Mouse (Mus musculus) left cerebral cortex, adult 18-20 months (tissue): Measurements from ENCODE around the gene Cisd1. TPM values are rescaled to one million over a fixed set of nuclear protein-coding genes. Genes with fewer than 3 reads are reported as not detected.
"Not testable (repeated sequence)": the region's sequence is repeated elsewhere in the genome, so short reads cannot be mapped to it uniquely, and the experiment has no call there.

Source experiments
- DNase-seq, 2 experiments: peaks; one replicate each; pipeline ENCODE4 v3.0.0; 2021 to 2022; ENCODE audit warnings: low spot score in 2 of 2, mixed read lengths in 1 of 2
- long read RNA-seq, 2 experiments: library from polyadenylated mRNA; stranded (forward); transcript quantifications; one replicate each; pipeline ENCODE4 v2.0.0; 2021
- total RNA-seq, 2 experiments: library from RNA; stranded (reverse); gene quantifications; 2 replicates each; pipeline ENCODE4 v1.2.3; 2021

Cisd1 gene
- 100 to 1,000 TPM; 134 to 135 TPM for total RNA-seq
- long read RNA-seq, experiment 1, transcript Cisd1-201 (3 exons, 1,084 nt) = major isoform, 141 of 146 reads
- long read RNA-seq, experiment 1, partial matches to known transcripts = 2 of 146 reads
- long read RNA-seq, experiment 1, other reads (novel, unspliced or antisense) = 3 of 146 reads
- long read RNA-seq, experiment 2, transcript Cisd1-201 (3 exons, 1,084 nt) = major isoform, 181 of 189 reads
- long read RNA-seq, experiment 2, partial matches to known transcripts = 2 of 189 reads
- long read RNA-seq, experiment 2, other reads (novel, unspliced or antisense) = 6 of 189 reads

DNA sequence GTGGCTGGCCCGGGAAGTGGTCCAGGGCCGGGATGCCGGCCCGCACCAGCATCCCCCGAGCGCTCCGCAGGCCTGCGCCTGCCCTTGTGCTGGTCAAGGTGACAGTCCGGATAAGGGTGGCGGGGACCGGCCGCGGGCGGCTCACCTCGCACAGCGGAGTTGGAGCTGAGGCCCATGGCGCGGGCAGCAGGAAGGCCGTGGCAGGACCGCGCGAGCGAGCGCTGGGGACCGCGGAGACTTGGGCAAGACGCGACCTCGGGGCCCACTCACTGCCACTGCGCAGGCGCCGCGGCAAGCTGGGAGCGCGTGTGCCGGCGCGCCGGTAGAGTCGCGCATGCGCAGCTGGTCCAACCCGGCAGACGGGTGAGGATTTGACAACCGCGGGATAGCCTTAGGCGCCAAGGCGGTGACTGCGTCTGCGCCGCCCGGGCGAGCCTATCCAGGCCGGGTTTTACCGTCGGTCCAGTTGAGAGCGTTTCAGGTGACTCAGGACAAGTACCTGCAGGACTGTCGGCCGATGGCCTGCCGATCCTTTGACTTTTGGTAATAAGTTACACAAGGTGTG, at the start of gene Cisd1:
Gene Cisd1 (minus strand): TSS at position 376 of the 565 bp plus-strand sequence.
- DNase-seq = peak; percentile 91 to 96

DNA sequence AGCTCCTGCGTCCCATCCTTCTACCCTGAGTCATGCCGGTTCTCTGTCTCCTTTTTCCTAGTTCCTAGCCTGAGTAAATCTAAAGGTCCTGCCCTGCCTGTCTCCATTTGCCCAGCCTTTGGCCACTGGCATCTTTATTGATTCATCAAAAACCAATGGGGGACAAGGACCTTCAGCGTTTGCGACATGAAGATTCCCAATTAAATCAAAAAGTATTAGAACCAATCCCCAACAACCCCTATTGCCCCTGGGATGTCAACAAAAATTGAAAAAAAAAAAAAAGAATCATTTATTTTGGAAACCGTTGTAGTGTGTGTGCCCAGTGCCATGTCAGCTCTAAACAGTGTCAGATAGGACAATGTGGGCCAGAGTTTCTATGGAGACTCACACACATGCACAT, 44.6 kb upstream of the Cisd1 start:
- DNase-seq = no peak

DNA sequence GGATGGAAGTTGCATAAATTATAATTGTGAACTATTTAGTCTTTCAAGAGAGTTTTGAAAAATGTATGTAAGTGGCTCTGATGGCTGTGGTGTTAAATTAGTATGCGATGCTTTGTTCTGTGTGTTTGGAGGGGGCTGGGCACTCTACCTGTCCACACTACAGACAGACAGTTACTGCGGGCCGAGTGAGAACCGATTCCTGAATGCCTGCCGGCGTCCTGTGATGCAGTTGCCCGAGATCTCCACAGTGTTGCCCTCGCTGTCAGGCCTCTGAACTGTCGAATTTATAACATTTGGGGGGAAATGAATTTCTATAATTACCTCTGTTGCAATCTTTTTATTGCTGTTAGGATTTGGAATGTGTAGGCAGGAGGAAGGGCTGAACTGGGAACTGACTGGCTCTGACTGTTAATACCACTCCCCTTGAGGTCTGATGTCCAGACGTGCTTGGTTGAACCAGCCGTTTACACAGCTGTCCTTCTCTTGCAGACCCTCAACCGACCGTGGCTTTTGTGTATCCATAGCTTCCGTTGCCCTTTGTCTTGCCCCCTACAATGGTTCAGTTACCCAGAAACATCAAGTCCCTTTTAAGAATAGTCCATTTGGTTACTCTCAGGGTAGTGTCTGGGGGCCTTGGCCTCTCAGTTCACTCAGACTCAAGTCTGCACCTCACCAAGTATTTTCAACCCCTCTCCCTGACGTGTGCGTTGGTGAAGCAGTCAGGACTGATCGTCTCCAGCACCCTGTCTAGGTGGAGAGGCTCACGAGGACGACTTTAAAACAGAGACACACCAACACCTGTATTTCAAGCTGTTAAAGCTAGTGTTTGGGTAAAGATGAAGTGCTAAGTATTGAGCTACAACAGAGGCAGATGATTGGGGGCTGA, 39.6 kb upstream of the Cisd1 start:
- no peak for DNase-seq

DNA sequence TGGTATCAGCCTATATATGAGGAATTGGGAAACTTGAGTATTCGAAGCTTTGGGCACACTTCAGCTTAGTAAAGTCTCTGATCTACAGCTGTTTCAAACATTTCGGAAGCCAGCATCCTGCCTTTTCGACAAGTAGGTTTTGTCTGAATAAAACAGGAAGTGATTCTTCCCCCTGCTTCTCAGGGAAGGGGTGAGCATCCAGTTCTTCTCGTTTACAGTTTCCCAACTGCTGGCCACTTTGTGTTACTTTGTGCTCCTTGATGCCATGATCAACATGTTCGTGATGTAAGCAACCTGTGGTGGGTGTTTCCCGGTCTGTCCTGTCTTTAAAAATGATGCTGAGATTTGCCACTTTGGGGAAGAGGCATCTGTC, 38.8 kb upstream of the Cisd1 start:
- not testable (repeated sequence) for DNase-seq

DNA sequence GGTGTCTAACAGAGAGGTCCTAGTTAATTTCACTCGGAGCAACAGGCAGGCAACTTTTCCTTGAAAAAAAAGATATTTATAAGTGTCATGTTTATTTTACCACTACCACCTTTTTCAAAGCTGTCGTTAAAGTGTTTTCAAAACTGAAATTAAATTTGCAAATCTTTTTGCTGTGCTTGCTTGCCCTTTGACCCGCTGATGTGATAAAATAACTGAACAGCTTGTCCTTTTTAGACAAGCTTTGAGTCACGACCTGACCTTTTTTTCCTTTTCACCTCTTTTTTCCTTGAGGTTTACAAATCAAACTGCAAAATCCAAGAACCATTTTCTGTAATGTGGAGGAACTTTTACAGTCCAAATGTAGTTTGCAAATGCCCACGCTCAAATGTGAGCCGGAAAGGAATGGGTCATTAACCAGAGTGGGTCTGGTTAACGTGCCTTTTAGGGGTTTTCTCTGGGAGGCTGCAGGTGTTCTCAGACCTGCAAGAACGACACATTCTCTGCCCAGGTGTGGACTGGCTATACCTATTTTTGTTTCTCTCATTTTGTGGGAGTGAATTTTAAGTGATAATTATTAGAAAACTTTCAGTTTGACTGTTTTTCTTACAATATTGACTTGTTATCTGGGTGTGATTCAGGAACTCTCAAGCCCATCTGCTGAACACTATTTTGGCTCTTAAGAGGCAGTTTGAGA, 38.3 kb upstream of the Cisd1 start:
- DNase-seq = no peak

DNA sequence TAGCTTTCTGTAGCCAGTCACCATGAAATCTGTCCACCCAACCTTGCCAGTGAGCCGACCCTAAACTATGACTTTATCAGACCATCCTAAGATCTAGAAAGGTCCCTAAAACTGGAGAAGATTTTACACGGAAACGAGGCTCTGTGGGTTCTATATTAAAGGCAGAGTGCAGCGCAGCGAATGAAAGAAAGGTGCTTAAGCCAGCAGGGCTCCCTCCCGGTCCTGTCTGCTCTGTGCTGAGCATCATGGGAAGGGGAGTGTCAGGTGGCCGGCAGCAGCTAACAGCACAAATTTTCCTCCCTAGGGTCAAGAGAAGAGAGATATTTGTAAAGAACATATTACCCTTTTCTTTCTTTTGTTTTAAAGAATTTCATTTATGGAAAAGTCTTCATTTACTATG, 37.4 kb upstream of the Cisd1 start:
- DNase-seq = no peak

DNA sequence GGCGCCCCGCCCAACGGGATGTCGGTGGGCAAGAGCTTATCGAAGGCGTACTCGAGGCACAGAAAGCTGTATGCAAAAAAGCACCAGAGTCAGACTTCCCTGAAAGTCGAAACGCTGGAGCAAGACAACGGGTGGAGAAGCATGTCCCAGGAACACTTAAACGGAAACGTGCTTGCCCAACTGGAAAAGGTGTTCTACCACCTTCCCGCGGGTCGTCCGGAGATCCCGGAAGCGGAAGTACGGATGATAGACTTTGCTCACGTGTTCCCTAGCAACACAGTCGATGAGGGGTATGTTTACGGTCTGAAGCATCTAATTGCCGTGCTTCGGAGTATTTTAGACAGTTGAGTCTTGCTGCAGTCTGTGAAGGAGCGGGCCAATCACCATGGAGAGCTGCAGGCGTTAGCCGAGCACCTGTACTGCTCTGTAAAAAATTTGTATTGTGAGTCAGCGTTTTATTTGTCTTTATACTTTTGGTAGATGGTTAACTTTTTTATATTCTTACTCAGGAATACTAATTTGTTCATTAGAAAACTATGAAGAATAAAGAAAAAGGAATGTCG, 36.8 kb upstream of the Cisd1 start:
- DNase-seq = no peak

DNA sequence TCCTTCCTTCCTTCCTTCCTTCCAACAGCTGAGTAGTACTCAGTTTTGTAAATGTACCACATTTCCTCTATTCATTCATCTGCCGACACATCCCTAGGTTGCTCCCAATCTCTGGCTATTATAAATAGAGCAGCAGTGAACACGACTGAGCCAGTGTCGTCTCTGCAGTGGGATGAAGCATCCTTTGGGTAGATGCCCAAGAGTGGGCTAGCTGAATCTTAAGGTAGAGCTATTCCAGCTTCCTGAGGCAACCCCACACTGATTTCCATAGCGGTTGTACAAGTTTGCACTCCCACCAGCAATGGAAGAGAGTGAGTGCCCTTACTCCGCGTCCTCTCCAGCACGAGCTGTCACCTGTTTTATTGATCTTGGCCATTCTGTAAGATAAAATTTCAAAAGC, 35.7 kb upstream of the Cisd1 start:
- DNase-seq = peak; percentile 59 to 60

DNA sequence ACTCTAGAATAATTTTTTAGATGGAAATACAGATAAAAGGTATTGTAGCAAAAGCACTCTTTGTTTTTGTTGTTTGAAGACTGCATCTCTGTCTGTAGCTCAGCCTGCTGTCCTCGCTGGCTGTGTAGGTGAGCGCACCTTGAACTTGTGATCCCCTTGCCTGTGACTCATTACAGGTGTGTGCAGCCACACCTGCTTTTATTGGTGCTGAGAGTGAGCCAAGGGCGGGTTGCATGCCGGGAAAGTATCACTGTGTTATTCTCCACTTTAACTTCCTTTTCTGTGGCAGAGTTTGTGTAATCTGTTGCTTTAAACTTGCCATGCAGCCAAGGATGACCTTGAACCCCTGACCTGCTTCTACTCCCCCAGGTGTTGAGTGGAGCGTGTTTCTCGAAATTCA, 31.3 kb upstream of the Cisd1 start:
- no peak for DNase-seq

DNA sequence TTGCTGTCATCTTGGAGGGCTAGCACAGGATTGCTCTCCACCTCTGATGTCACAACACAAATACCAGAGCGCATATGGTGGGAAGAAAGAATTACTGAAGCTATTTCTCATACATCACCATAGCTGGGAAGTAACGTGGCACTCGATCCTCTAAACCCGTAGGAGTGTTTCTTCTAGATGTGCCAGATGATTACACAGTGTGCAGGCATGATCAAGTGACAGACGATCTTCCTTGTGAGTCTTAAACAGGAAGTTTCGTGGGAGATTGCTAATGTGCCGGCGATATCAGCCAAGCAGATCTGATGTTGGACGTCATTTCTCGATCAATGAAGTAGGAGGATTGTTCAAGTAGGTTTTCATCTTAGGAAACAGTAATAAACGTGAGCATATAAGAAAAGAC, 29.0 kb upstream of the Cisd1 start:
- DNase-seq = no peak

DNA sequence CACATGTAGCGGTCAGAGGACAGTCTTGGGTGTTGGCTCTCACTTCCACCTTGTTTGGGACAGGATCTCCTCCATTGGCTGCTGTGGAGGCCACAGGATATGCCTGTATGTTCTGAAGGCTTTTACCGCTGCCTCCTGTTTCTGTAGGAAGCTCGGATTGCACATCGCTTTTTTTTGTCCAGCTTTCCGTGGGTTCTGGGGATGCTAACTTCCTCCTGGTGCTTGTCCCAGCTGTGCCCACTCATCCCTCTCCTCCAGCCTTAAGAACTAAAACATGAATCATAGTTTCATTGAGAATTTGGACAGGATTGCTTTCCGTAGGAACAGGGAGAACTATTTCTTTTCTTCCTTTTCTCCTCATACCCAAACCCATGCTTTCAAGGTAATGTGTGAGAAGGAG, 27.1 kb upstream of the Cisd1 start:
- peak; percentile 38 to 66 for DNase-seq

DNA sequence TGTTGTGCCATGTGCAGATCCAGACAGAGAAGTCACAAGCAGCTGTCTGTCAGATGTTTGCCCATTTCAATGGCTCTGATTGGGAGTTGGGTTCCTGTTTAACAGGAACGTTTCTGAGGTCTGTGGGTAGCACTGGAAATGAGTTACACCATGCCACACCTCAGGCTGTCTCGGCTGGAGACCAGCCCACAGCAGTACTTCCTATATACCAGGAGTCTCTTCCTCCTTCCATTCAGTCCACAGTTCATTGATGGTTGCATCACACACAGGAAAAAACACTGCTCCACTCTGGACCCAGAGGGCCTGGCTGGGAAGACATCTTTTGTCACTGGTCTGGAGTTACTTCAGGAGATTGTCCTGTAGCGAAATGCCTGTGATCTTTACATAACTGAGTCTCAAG, 24.7 kb upstream of the Cisd1 start:
- no peak for DNase-seq

DNA sequence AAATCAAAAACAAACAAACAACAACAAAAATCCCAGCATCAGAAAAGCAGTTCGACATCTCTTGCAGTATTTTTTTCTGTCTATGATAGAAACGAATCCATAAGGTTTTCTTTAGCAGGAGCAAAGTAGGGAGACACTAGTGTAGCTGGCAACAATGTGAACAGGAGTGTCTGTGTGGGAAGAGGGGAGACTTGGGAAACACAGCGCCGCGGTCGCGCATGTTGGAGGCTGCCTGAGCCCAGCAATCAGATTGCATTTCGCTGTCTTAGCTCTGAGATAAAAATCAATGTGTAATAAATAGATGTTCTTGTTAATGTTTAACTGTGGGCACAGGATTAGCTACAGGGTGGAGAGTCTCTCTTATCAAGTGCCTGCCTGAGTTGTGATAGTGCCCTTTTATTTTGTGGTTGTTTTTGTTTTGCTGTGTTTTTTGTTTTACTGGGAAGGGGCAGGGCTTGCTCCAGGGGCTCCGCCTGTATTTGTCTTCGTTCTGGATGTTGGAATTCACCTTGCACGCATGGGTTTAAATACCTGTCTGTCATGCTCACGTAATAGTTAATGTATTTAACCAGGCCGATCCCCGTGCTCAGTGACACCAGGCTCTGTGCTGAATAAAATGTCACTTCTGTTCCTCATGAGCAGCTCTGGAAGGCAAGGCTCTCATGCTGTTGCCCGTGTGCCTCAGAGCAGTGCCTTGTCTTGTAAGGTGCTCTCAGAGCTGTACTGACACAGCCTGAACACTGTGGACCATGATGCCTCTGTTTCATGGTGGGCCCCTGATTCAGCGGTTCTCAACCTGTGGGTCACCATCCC, 23.6 kb upstream of the Cisd1 start:
- peak in 1 of 2 experiments; percentile 36 for DNase-seq

DNA sequence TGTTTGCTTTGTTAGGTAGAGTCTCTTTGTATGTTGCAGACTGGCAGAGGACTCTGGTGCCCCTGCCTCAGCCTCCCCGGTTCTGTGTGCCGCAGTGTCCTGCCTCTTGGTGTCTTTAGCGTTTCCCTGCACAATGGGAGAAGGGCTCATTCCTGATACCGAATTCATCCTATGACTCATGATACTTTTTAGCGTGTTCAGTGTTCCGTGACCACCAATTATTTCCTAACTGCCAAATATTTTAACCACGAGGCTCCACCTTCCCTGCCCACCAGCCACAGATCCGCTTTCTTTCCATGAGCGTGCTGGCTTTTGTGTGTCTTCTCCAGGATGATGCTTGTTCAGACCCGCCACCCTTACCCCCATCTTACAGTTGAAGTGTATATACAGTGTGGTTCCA, 19.1 kb upstream of the Cisd1 start:
- no peak for DNase-seq

DNA sequence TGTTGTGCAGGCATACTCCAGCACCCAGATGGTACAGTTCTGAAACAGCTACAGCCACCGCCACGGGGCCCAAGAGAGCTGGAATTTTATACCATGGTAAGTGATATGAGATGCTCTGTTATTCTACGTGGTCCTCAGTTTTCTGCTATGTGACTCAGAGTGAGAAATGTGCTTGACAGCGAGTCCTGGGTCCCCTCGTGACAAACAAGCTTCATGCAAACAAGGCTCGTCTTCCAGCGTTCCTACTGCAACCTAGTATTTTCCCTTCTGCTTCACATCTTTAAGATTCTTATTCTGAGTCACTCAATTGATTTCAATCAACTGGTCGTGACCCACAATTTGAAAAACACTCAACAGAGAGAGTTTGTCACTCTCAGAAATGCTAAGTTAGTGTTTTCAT, 18.7 kb upstream of the Cisd1 start:
- DNase-seq = no peak

DNA sequence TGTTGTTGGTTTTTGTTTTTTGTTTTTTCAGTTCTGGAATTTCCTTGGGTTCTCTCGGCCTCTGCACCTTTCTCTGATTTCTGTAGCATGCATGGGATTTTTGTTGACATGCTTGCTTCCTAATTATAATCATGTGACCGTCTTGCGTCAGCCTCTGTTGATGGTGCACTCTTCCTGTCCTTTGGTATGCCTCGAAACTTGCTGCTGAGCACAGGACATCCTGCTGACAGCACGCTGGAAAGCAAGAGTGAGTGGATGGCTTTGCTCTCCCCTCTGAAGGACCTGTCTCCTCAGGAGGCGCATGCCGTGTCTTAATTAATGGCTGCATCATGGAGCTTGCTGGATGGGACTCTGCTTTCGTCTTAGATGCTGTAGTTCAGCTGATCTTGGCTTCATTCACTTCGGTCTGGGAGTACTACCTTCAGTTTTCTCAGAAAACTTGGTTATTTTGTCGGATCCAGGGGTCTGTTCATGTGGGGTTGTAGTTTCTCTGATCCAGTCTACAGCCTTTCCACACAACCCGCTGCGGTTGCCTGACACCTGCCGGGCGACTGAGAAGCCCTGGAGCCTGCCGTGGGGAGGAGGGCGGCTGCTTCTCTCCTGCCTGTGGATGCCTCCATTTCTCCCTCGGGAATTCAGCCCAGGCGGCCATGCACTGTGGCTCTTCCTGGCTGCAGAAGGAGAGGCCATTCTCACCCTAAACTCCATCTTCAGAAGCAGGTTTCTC, 17.2 kb upstream of the Cisd1 start:
- DNase-seq = no peak

DNA sequence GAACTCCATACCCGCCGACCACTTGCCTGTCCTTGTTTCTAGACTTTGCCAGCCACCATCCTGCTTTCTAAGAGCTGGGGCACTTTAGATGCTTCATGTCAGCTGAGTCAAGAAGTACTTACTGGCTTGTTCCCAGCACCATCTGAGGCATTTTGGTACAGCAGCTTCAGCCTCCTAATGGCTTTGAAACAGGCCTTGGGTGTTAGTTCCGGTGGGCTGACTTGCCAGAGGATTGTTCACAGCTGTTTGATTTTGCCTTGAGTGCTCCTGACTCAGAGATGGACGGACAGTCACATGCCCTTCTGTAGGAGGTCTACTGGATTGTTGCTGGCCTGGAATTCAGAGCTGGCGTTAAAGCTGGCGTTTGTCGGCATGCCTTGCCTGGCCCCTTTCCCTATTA, 16.3 kb upstream of the Cisd1 start:
- DNase-seq = no peak

DNA sequence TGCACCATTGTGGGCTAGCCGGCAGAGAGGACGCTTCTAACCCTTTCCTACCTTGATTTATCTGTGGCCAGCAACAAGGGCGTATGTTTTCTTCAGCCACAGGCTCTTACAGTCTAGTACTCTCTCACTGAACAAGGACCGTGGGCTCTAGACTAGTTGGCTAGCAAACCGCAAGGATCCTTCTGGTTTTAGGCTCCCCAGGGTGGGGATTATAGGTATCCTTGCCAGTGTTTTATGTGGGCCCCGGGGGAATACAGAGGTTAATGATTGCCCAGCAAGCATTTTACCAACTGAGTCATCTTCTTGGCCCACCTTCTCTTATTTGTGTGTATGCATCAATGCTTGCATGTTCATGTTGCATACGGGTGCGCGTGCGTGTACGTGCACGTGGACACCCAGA, 10.2 kb upstream of the Cisd1 start:
- DNase-seq = no peak

DNA sequence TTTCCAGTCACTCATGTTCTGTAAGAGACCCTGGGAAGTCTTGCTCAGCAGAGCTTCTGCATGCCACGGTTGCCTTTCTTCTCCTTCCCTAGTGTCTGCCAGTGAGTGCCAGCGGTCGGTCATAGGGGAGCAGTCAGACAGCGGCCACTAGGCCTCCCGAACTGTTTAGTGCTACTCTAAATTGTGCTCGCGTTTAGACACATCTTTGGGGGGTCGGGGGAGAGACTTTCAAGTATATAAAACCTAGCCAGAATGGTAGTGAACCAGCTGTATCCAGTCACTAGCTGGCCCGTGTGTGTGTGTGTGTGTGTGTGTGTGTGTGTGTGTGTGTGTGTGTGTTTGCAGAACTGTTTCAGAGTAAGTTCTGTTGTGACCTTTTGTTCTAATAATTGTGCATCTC, 9.1 kb upstream of the Cisd1 start:
- DNase-seq = no peak

DNA sequence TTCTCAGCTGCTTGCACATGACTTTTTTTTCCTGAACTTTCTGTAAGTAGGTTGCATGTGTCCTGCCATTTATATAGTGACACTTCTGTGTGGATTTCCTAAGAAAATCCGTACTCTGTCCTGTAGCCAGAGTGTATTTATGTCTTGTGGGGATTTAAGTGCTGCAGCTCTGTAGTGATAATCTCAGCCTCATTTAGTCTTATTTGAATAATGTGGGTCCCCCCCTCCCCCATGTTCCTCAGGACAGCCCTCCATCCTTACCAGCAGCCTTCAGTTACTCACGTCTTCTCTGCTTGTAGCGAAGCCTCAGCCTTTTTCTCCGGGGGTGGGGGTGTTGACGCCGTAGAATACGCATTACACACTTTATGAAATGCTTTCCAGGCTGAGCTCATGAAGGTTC, 6.5 kb upstream of the Cisd1 start:
- DNase-seq = no peak
